ENCODE assay signal across 8 mouse cellular contexts in the genomic region with DNA sequence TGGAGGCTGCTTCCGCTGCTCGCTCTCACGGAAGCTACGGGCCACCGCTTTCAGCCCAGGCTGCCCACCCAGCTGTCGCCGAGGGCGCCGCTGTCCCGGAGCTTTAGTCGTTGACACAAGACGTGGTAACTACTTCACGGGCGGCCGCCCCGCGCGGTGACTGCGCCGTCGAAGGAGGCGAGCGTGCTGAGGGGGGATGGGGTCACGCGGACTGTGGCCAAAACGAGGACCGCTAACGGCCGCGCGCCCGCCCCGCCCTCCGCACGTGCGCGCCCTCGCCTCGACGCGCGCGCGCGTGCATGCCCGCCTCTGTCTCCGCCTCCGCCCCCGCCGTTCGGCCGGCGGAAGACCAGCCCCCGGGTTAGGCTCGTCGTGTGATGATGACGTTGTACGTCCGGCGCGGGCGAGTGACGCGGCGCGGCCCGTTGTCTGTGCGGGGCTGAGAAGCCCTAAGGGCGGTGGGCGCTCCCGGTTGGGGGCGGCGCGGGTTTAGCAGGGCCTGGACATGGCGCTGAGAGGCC. TPM values are rescaled to one million over a fixed set of nuclear protein-coding genes. Genes with fewer than 3 reads are reported as not detected.
A peak's percentile ranks its signal among the peaks of the same experiment; 100 is the strongest.
DNase-seq lines count a peak whose midpoint lies in the region; ATAC-seq and TF ChIP-seq lines count a peak whose summit lies in the region.

A gene (minus strand): TSS at position 234 of the 521 bp plus-strand sequence.
A gene (plus strand): TSS at position 367 of the 521 bp plus-strand sequence.

- no peaks in the 10 kb centered on the region for H3K9me3 ChIP-seq in heart, embryonic 11.5 days (replicated peaks; ENCODE audit: control insufficient read depth, low read length)
- H3K9me3 ChIP-seq in kidney, embryonic 15.5 days (replicated peaks) = no peaks in the 10 kb centered on the region

- peaks cover 7% of the 10 kb centered on the region for H3K4me1 ChIP-seq in heart, embryonic 11.5 days (ENCODE audit: control insufficient read depth, insufficient read depth, low read length)
- peaks cover 21% of the 10 kb centered on the region for H3K4me1 ChIP-seq in kidney, embryonic 15.5 days

- peak; percentile 97 for DNase-seq in CD4-positive helper T cell, adult 2 months (ENCODE audit: low read depth, low spot score)
- DNase-seq in brain, embryonic 14.5 days (ENCODE audit: low read depth) = peak; percentile 98
- peak; percentile 96 for DNase-seq in liver
- peak; percentile 76 to 92 for DNase-seq in monocyte, adult 2 months (ENCODE audit: low read depth in 1 of 2, low spot score in 2 of 2)
- DNase-seq in spleen, postnatal 14 days (ENCODE audit: low spot score in 2 of 2) = peak; percentile 93 to 98

- peak within 1 kb of the TSS; percentile 84 for H3K27ac ChIP-seq in heart, embryonic 11.5 days (ENCODE audit: low read depth, low read length)
- peak within 1 kb of the TSS; percentile 99 for H3K27ac ChIP-seq in kidney, embryonic 15.5 days

- peak within 1 kb of the TSS; percentile 76 for H3K4me2 ChIP-seq in heart, embryonic 11.5 days
- peak within 1 kb of the TSS; percentile 75 for H3K4me2 ChIP-seq in kidney, embryonic 15.5 days

- no peak for TF ChIP-seq CTCF in brain, embryonic 14.5 days (IDR thresholded peaks at IDR 0.05; ENCODE audit: borderline replicate concordance, extremely low read depth, insufficient read depth, insufficient read length)

- H3K27me3 ChIP-seq in heart, embryonic 11.5 days (ENCODE audit: control insufficient read depth, insufficient read depth, low read length) = no peaks in the 10 kb centered on the region
- H3K27me3 ChIP-seq in kidney, embryonic 15.5 days = no peaks in the 10 kb centered on the region

- H3K9ac ChIP-seq in heart, embryonic 11.5 days (ENCODE audit: low read depth, low read length) = peak within 1 kb of the TSS; percentile 95
- peak within 1 kb of the TSS; percentile 100 for H3K9ac ChIP-seq in kidney, embryonic 15.5 days

- ATAC-seq in erythroblast, adult 5-6 weeks (replicated peaks; ENCODE audit: low FRiP score, poor library complexity, severe bottlenecking) = peak; percentile 87
- ATAC-seq in heart, embryonic 11.5 days (replicated peaks; ENCODE audit: insufficient number of reproducible peaks, low FRiP score, low TSS enrichment) = peak; percentile 93
- ATAC-seq in kidney, embryonic 15.5 days (replicated peaks; ENCODE audit: low FRiP score) = peak; percentile 94

- under 1% methylated on average over 60 of the region's 75 CpGs for WGBS in heart, embryonic 11.5 days (ENCODE audit: insufficient replicate concordance)
- WGBS in kidney, embryonic 15.5 days = under 1% methylated on average over 73 of the region's 75 CpGs

- TF ChIP-seq POLR2A in brain, embryonic 14.5 days (IDR thresholded peaks at IDR 0.05; ENCODE audit: borderline replicate concordance, extremely low read depth, insufficient read depth, insufficient read length, poor library complexity, severe bottlenecking) = peak; percentile 82

- H3K4me3 ChIP-seq in heart, embryonic 11.5 days (ENCODE audit: low read depth, low read length) = peak within 1 kb of the TSS; percentile 98
- H3K4me3 ChIP-seq in kidney, embryonic 15.5 days (replicated peaks) = peak within 1 kb of the TSS; percentile 100

- H3K36me3 ChIP-seq in heart, embryonic 11.5 days (ENCODE audit: control insufficient read depth, insufficient read depth, low read length) = peaks cover 14% of the 10 kb centered on the region
- peaks cover 37% of the 10 kb centered on the region for H3K36me3 ChIP-seq in kidney, embryonic 15.5 days

RNA-seq across cellular contexts. Expression of the first gene that starts in this region (rescaled TPM):
- 7.4 and 8.7 TPM in 2 replicates for polyA plus RNA-seq in brain, embryonic 14.5 days (2012; rRNA removed)
- 4.8 and 11.5 TPM in 2 replicates for total RNA-seq in erythroblast, adult 5-6 weeks (2015; ENCODE audit: low replicate concordance)
- 2.5 and 4.8 TPM in 2 replicates for total RNA-seq in erythroblast, adult 5-6 weeks (2017; ENCODE audit: low replicate concordance)
- 7.4 and 8.7 TPM in 2 replicates for polyA plus RNA-seq in heart, embryonic 11.5 days (2014; fragmentation: Nextera tagmentation; extraction: Ambion mirVana)
- 12.6 and 13.3 TPM in 2 replicates for polyA plus RNA-seq in kidney, embryonic 15.5 days (2015; fragmentation: Nextera tagmentation; extraction: Ambion mirVana)

RNA-seq across cellular contexts. Expression of the second gene that starts in this region (rescaled TPM):
- polyA plus RNA-seq in brain, embryonic 14.5 days (2012; rRNA removed) = 136 and 158 TPM in 2 replicates
- total RNA-seq in erythroblast, adult 5-6 weeks (2015; ENCODE audit: low replicate concordance) = 4.0 and 11.1 TPM in 2 replicates
- 22.9 and 32.1 TPM in 2 replicates for total RNA-seq in erythroblast, adult 5-6 weeks (2017; ENCODE audit: low replicate concordance)
- 52.5 and 57.8 TPM in 2 replicates for polyA plus RNA-seq in heart, embryonic 11.5 days (2014; fragmentation: Nextera tagmentation; extraction: Ambion mirVana)
- polyA plus RNA-seq in kidney, embryonic 15.5 days (2015; fragmentation: Nextera tagmentation; extraction: Ambion mirVana) = 92.1 and 96.8 TPM in 2 replicates

Comparison
In these comparisons a context has a peak if more than half of its experiments do, and no peak if none do; other contexts are left out.
1. Peak in every context shown above with its lines: DNase-seq, ATAC-seq, H3K4me3 ChIP-seq and H3K27ac ChIP-seq.